Mouse (Mus musculus) kidney, adult 2 months (tissue): Measurements from ENCODE around the gene Dcp1a. TPM values are rescaled to one million over a fixed set of nuclear protein-coding genes. Genes with fewer than 3 reads are reported as not detected.

ENCODE experiments used
- DNase-seq: peaks from one replicate; pipeline ENCODE4 v3.0.0; 2021
- H3K27ac ChIP-seq: fragments of 200-500 bp; 2 replicates; pipeline ENCODE4 v1.5.1; 2012; ENCODE audit warnings: low read depth, low read length, control low read depth, inconsistent platforms; ENCODE audit not compliant: insufficient read depth
- H3K27me3 ChIP-seq: fragments of 200-500 bp; replicated peaks from 2 replicates; pipeline ENCODE4 v1.6.1; 2012; ENCODE audit warnings: mild to moderate bottlenecking, moderate library complexity, low read length, inconsistent platforms; ENCODE audit not compliant: control insufficient read depth, insufficient read depth
- H3K36me3 ChIP-seq: fragments of 200-500 bp; 2 replicates; pipeline ENCODE4 v1.6.1; 2012; ENCODE audit warnings: mild to moderate bottlenecking, moderate library complexity, low read length, inconsistent platforms; ENCODE audit not compliant: control insufficient read depth, insufficient read depth
- H3K4me1 ChIP-seq: fragments of 200-500 bp; 2 replicates; pipeline ENCODE4 v1.6.1; 2011; ENCODE audit warnings: low read length; ENCODE audit not compliant: control insufficient read depth, insufficient read depth
- H3K4me3 ChIP-seq: fragments of 200-500 bp; 2 replicates; pipeline ENCODE4 v1.5.1; 2011; ENCODE audit warnings: mild to moderate bottlenecking, low read depth, low read length, control low read depth; ENCODE audit not compliant: insufficient read depth
- CTCF ChIP-seq: fragments of 200-500 bp; conservative IDR thresholded peaks from 2 replicates; pipeline ENCODE4 v1.5.1; 2011; ENCODE audit warnings: low read depth, mild to moderate bottlenecking, control low read depth, low read length, moderate library complexity, mixed read lengths; ENCODE audit not compliant: insufficient read depth, insufficient read length
- POLR2A ChIP-seq: fragments of 200-500 bp; IDR thresholded peaks from one replicate; pipeline ENCODE4 v1.6.1; 2011; ENCODE audit warnings: low read depth, low read length, control low read depth
- WGBS: fragments of 180-500 bp; shearing (Covaris S2); methylation state at CpG from one replicate; pipeline ENCODE4 v1.1.7; 2018; 5-methylcytosine and 5-hydroxymethylcytosine counted together
- polyA plus RNA-seq: library from polyadenylated mRNA; depleted of rRNA; stranded (reverse); fragments of >200 nt; gene quantifications from 2 replicates; pipeline ENCODE4 v1.2.3, GENCODE M21; 2012

Dcp1a gene
- polyA plus RNA-seq, 1 experiment = 18.0 TPM

DNA sequence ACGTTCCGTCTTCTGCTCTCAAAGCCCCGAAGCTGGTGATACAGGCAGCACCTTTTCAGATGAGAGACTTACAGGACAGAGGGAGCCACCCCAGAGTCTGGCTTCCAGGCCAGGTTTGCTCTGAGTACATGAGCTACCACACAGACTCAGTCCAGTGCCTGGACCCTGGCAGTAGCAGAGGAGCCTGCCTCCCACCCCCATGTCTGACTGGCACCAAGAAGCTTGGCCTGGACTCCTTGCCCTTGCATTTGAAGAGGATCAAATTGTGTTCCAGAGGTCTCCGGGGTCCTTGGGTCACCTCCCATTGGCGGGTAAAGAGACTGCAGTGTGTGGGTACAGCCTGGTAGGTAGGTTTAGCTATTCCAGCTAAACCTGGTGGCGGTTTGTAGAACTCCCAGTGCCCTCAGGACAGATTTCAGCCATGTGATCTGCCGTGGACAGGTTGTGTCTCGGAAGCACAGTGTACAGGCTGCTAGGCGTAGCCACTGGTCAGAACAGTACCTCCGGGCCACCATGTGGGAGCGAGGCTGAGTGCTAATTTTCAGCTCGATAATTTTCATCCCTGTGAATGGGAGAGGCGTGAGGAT, 81.6 kb downstream of the Dcp1a start:
- H3K27ac ChIP-seq = peak overlapping the region; percentile 55
- WGBS = 55% methylated on average over 13 of the region's 13 CpGs
- H3K27me3 ChIP-seq = no peaks in the 10 kb centered on the region
- H3K4me3 ChIP-seq = no peak overlapping the region
- H3K36me3 ChIP-seq = no peaks in the 10 kb centered on the region
- no peak for TF ChIP-seq CTCF
- no peak for TF ChIP-seq POLR2A
- peak; percentile 62 for DNase-seq
- H3K4me1 ChIP-seq = peaks cover 32% of the 10 kb centered on the region

DNA sequence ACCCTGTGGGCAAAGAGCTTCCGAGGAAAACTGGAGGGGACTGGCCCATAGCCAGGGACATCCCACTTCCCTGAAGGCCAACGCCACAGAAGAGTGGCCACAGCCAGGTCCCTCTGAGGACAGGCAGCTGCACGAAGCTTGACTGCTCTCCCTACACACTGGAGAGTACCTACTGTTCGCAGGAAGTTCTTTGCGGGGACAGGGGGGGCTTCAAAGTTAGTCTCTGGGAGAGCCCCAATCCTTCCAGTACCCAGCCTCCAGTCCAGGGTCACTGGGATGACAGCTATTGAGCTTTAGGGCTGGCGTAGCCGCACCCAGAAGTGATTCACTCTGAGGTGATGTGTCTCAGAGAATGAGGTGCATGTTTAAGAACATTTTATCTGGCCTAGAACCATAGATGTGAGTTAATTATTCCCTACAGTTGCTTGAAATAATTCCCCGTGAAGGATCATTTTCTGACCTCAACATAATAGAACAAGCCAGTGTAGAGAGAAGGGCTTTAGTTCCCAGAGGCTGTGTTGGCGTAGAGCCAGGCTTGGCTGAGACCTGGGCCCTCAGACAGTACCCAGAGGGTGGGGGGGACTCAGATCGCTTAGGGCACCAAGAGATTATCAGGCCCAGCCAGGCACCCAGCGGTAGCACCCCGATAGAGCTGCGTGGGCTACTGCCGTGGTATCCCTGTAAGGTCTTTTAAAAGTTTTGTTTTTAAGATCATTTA, 82.3 kb downstream of the Dcp1a start:
- H3K36me3 ChIP-seq = no peaks in the 10 kb centered on the region
- peaks cover 34% of the 10 kb centered on the region for H3K4me1 ChIP-seq
- no peaks in the 10 kb centered on the region for H3K27me3 ChIP-seq
- peak; percentile 93 for DNase-seq
- no peak overlapping the region for H3K4me3 ChIP-seq
- peak overlapping the region; percentile 55 for H3K27ac ChIP-seq
- no peak for TF ChIP-seq POLR2A
- TF ChIP-seq CTCF = no peak
- 35% methylated on average over 14 of the region's 14 CpGs for WGBS

DNA sequence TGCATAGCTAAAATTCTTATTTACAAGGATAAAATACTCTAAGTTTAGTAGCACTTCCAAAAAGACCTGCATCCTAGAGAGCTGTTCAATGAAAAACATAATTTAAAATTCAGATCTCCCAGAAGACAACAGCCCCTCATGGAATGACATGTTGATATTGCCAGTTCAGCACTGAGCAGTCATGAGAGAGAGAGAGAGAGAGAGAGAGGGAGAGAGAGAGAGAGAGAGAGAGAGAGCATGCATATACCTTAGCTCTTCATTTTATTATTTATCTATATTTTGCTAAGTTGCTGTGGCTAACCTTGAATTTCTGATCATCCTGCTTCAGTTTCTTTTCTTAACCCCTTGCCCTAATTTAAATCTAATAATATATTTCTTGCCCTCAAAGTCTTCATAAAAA, 83.0 kb downstream of the Dcp1a start:
- no peak for TF ChIP-seq POLR2A
- no peak for TF ChIP-seq CTCF
- Histone ChIP-seq H3K4me1 (peaks cover 34% of the 10 kb centered on the region), H3K36me3 (no peaks in the 10 kb centered on the region), H3K4me3 (no peak overlapping the region), H3K27me3 (no peaks in the 10 kb centered on the region), H3K27ac (no peak overlapping the region)
- no peak for DNase-seq

DNA sequence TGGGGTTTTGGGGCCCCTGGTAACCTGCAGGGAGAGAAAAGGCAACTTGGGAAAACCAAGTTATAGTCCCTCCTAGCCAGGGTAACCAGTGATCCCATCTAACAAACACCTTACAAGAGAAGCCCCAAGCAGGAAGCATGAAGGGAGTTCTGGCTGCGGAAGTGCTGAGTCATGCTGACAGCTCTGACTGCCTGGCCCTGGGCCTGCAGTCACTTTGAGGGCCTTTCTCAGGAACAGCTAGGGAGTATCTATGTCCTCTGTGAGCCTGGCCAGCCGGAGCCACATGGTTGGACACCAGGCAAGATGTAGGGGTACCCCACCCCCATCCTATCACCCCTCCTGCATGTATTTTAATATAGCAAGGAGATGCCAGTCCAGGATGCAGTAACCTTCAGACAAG, 85.1 kb downstream of the Dcp1a start:
- Histone ChIP-seq H3K4me3 (no peak overlapping the region), H3K27ac (peak overlapping the region; percentile 70), H3K27me3 (no peaks in the 10 kb centered on the region), H3K4me1 (peaks cover 28% of the 10 kb centered on the region), H3K36me3 (peaks cover 2% of the 10 kb centered on the region; the same call in 1 of the 2 replicates)
- WGBS = 25% methylated on average over 2 of the region's 2 CpGs
- DNase-seq = peak; percentile 87
- TF ChIP-seq POLR2A = no peak
- no peak for TF ChIP-seq CTCF

DNA sequence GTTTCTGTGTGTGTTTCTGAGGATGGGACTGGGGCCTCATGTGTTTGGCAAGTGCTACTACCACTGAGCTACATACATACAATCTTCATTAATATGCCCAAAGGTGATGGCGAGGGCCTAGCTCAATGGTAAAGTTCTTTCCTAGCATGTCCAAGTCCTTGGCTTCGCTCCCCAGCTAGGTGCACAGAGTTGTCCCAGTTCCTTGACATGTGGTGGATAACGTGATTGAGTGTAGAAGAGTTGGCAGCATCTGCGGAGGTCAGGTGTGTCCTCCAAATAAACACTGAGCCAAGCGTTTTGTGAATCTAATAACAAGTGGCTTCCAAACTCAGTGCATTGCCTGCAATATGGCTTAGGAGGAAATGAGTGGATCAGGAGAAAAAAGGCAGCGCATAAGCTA, 87.0 kb downstream of the Dcp1a start:
- TF ChIP-seq POLR2A (no peak), CTCF (no peak)
- H3K27ac ChIP-seq = no peak overlapping the region
- H3K4me3 ChIP-seq = no peak overlapping the region
- peaks cover 17% of the 10 kb centered on the region for H3K4me1 ChIP-seq
- DNase-seq = peak; percentile 43
- no peaks in the 10 kb centered on the region for H3K27me3 ChIP-seq
- WGBS = 75% methylated on average over 6 of the region's 6 CpGs
- H3K36me3 ChIP-seq = peaks cover 3% of the 10 kb centered on the region; the same call in 1 of the 2 replicates

DNA sequence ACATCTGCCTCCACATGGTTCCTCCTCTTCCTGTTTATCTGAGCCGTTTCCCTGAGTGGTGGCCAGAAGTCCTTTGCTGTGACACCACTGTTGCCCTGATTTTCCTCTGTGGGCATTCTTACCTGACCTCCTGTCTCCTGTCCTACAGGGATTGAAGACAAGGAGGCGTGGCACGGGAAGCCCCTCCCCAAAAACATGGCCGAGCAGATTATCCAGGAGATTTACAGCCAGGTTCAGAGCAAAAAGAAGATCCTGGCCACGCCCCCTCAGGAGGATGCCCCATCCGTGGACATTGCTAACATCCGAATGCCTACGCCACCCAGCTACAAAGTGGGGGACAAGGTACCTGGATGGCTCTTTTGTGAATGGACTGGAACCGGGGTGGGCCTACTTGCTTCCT, 88.7 kb downstream of the Dcp1a start:
- DNase-seq = no peak
- Histone ChIP-seq H3K4me1 (peaks cover 14% of the 10 kb centered on the region; the same call in 1 of the 2 replicates), H3K27me3 (no peaks in the 10 kb centered on the region), H3K4me3 (no peak overlapping the region), H3K27ac (no peak overlapping the region), H3K36me3 (peaks cover 3% of the 10 kb centered on the region; the same call in 1 of the 2 replicates)
- 86% methylated on average over 9 of the region's 9 CpGs for WGBS
- TF ChIP-seq POLR2A = no peak
- no peak for TF ChIP-seq CTCF

DNA sequence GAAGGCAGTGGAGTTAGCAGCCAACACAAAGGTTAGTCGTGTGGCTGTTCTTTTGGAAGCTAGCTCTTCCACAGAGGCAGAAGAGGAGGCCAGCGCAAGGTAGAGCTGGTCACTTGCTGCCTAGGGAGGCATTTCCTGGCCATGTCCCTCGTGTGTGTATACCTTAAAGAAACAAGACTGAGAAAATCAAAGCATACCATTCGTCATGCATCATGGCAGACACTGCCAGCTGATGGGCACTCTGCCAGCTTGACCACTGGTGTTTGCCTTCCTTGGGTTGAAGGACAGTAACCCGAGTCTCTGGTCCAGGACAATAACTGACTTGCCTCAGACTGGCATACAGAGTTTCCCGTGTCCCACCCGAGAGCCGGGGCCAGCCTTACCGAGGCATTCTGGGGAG, 91.0 kb downstream of the Dcp1a start:
- Histone ChIP-seq H3K4me3 (no peak overlapping the region), H3K4me1 (0 out of 2 replicates have a peak, but pooled peaks cover 2% of the 10 kb centered on the region), H3K36me3 (peaks cover 3% of the 10 kb centered on the region; the same call in 1 of the 2 replicates), H3K27me3 (no peaks in the 10 kb centered on the region), H3K27ac (no peak overlapping the region)
- TF ChIP-seq CTCF = no peak
- TF ChIP-seq POLR2A = no peak
- WGBS = 44% methylated on average over 9 of the region's 9 CpGs
- no peak for DNase-seq

DNA sequence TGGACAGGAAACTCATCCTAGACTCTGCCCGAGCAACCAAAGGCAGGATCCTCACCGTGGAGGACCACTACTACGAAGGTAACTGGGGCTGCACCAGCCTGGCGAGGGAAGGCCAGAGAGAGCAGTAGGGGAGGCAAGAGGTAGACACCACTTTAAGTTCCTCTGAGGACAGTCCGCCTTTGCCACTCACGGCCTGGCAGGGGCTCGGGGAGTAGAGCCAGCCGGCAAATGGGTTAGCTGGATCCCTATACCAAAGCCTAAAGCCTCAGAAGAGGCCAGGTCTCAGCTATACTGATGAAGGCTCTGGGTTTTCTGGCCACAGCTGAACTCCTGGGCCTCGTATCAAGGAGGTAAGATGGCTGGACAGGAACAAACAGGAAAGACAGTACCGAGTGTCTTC, 92.9 kb downstream of the Dcp1a start:
- no peaks in the 10 kb centered on the region for H3K4me1 ChIP-seq
- peaks cover 3% of the 10 kb centered on the region; the same call in 1 of the 2 replicates for H3K36me3 ChIP-seq
- DNase-seq = no peak
- H3K4me3 ChIP-seq = no peak overlapping the region
- H3K27me3 ChIP-seq = no peaks in the 10 kb centered on the region
- no peak overlapping the region for H3K27ac ChIP-seq
- TF ChIP-seq POLR2A (no peak), CTCF (no peak)
- WGBS = 86% methylated on average over 10 of the region's 10 CpGs
